Mouse (Mus musculus): ENCODE measurements around the gene Gm4779.

DNA sequence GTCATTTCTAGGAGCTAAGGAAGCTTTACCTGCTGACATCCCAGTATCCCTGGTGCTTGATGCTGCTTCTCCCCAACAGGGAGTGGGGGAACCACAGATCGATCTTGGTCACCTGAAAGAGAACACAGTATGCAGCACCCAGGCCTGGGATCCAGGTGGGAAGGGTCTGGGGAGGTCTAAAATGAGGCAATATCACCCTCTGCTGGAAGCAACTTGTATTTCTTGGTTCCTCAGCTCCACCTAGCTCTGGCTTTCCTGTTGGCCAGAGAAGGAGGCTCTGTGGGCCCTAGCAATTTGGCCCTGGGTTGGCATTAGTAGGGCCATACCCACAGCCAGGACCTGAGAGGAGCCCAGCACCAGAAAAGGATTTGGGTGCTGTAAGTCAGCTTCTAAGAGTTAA is 24.9 kb upstream of the Gm4779 start:
- no peak for TF ChIP-seq ZNF384 (IDR thresholded peaks at IDR 0.05; ENCODE audit: low read depth, low read length)
- no peak for TF ChIP-seq MAFK (IDR thresholded peaks at IDR 0.05; ENCODE audit: insufficient read depth, low read depth, low read length)
- TF ChIP-seq HCFC1 (IDR thresholded peaks at IDR 0.05; ENCODE audit: borderline replicate concordance, insufficient read depth, low read length), result no peak
- no peak for TF ChIP-seq CHD2 (IDR thresholded peaks at IDR 0.05; ENCODE audit: low read depth, low read length)
